Mouse (Mus musculus) liver, postnatal 0 days (tissue): ENCODE measurements around the gene Marcks. TPM values are rescaled to one million over a fixed set of nuclear protein-coding genes. Genes with fewer than 3 reads are reported as not detected.

Source experiments
- ATAC-seq: fragments of 200-750 bp; cut with Nextera tagmentation; 2 replicates; pipeline ENCODE4 v1.8.0; 2017; ENCODE audit warnings: mild to moderate bottlenecking, moderate library complexity
- DNase-seq: peaks from one replicate; pipeline ENCODE4 v3.0.0-alpha.2; 2016
- H3K27ac ChIP-seq: fragments of 300-500 bp; sonication (generic); 2 replicates; pipeline ENCODE4 v1.5.1; 2014; ENCODE audit warnings: antibody characterized with exemption, moderate library complexity, mild to moderate bottlenecking, low read depth
- H3K27me3 ChIP-seq: fragments of 300-500 bp; sonication (generic); 2 replicates; pipeline ENCODE4 v1.6.1; 2014; ENCODE audit warnings: low read length, control low read depth, mixed read lengths; ENCODE audit not compliant: insufficient read depth
- H3K36me3 ChIP-seq: fragments of 300-500 bp; sonication (generic); replicated peaks from 2 replicates; pipeline ENCODE4 v1.6.1; 2014; ENCODE audit warnings: mild to moderate bottlenecking, control low read depth, low read length, moderate library complexity, mixed read lengths; ENCODE audit not compliant: insufficient read depth
- H3K4me1 ChIP-seq: fragments of 300-500 bp; sonication (generic); 2 replicates; pipeline ENCODE4 v1.6.1; 2014; ENCODE audit warnings: antibody characterized with exemption, mild to moderate bottlenecking, control low read depth; ENCODE audit not compliant: insufficient read depth
- H3K4me2 ChIP-seq: fragments of 300-500 bp; sonication (generic); 2 replicates; pipeline ENCODE4 v1.6.1; 2014; ENCODE audit warnings: low read depth, mild to moderate bottlenecking, low read length, moderate library complexity, mixed read lengths
- H3K4me3 ChIP-seq: fragments of 300-500 bp; sonication (generic); 2 replicates; pipeline ENCODE4 v1.5.1; 2014; ENCODE audit warnings: low read depth, low read length
- H3K9ac ChIP-seq: fragments of 300-500 bp; sonication (generic); replicated peaks from 2 replicates; pipeline ENCODE4 v1.6.1; 2014; ENCODE audit warnings: mild to moderate bottlenecking, moderate library complexity
- H3K9me3 ChIP-seq: fragments of 300-500 bp; sonication (generic); 2 replicates; pipeline ENCODE4 v1.6.1; 2016; ENCODE audit warnings: mild to moderate bottlenecking, control low read depth, low read length, mixed read lengths
- CTCF ChIP-seq: sonication (generic); IDR thresholded peaks from 2 replicates; pipeline ENCODE4 v1.5.1; 2016; ENCODE audit warnings: antibody characterized with exemption, low read depth
- EP300 ChIP-seq: IDR thresholded peaks from 2 replicates; pipeline ENCODE4 v1.6.1; 2016; ENCODE audit warnings: antibody characterized with exemption, low read depth, mild to moderate bottlenecking
- WGBS: fragments of 180-500 bp; shearing (Covaris S2); extraction: QIAGEN DNeasy Blood & Tissue Kit; methylation state at CpG from one replicate; pipeline ENCODE4 v1.1.7; 2014; ENCODE audit not compliant: insufficient replicate concordance; 5-methylcytosine and 5-hydroxymethylcytosine counted together
- polyA plus RNA-seq: library from polyadenylated mRNA; unstranded; fragments of >200 nt; fragmentation: Nextera tagmentation; extraction: Ambion mirVana; gene quantifications from 2 replicates; pipeline ENCODE4 v1.2.1, GENCODE M21; 2015

Marcks gene
- polyA plus RNA-seq, 1 experiment from 2014 or later: 25.3 TPM

- no peak for ATAC-seq
- Histone ChIP-seq H3K9me3 (no peaks in the 10 kb centered on the region), H3K36me3 (no peaks in the 10 kb centered on the region), H3K4me1 (no peaks in the 10 kb centered on the region), H3K27ac (no peak overlapping the region), H3K9ac (no peak overlapping the region), H3K27me3 (no peaks in the 10 kb centered on the region), H3K4me2 (no peak overlapping the region), H3K4me3 (no peak overlapping the region)
- TF ChIP-seq EP300 (no peak), CTCF (no peak)
- WGBS: 76% methylated on average over 8 of the region's 8 CpGs
- no peak for DNase-seq
Measured at GRCm38 (mm10) chr10:37106303-37106702, 32.4 kb downstream of the Marcks start.

GRCm38 (mm10) chr10:37102227-37103080, 36.3 kb downstream of the Marcks start:
- no peak for TF ChIP-seq EP300
- TF ChIP-seq CTCF: no peak
- no peaks in the 10 kb centered on the region for H3K4me1 ChIP-seq
- no peaks in the 10 kb centered on the region for H3K9me3 ChIP-seq
- no peaks in the 10 kb centered on the region for H3K36me3 ChIP-seq
- no peak for ATAC-seq
- no peaks in the 10 kb centered on the region for H3K27me3 ChIP-seq
- DNase-seq: no peak
- H3K4me3 ChIP-seq: no peak overlapping the region
- no peak overlapping the region for H3K27ac ChIP-seq
- no peak overlapping the region for H3K4me2 ChIP-seq
- 71% methylated on average over 4 of the region's 4 CpGs for WGBS
- H3K9ac ChIP-seq: no peak overlapping the region

- Histone ChIP-seq H3K27ac (no peak overlapping the region), H3K4me1 (no peaks in the 10 kb centered on the region), H3K4me3 (no peak overlapping the region), H3K36me3 (no peaks in the 10 kb centered on the region), H3K4me2 (no peak overlapping the region), H3K9ac (no peak overlapping the region), H3K9me3 (no peaks in the 10 kb centered on the region), H3K27me3 (no peaks in the 10 kb centered on the region)
- no peak for DNase-seq
- TF ChIP-seq CTCF (no peak), EP300 (no peak)
- no peak for ATAC-seq
- WGBS: 64% methylated on average over 2 of the region's 2 CpGs
Measured at GRCm38 (mm10) chr10:37101733-37102132, 37.0 kb downstream of the Marcks start.

GRCm38 (mm10) chr10:37096529-37096928, 42.2 kb downstream of the Marcks start:
- no peaks in the 10 kb centered on the region for H3K27me3 ChIP-seq
- H3K4me1 ChIP-seq: no peaks in the 10 kb centered on the region
- WGBS: 62% methylated on average over 3 of the region's 3 CpGs
- no peak overlapping the region for H3K4me2 ChIP-seq
- no peaks in the 10 kb centered on the region for H3K9me3 ChIP-seq
- no peak overlapping the region for H3K9ac ChIP-seq
- TF ChIP-seq EP300 (no peak), CTCF (no peak)
- no peak overlapping the region for H3K27ac ChIP-seq
- no peak for ATAC-seq
- no peak overlapping the region for H3K4me3 ChIP-seq
- no peaks in the 10 kb centered on the region for H3K36me3 ChIP-seq
- DNase-seq: no peak

GRCm38 (mm10) chr10:37095803-37096202, 42.9 kb downstream of the Marcks start:
- WGBS: 65% methylated on average over 6 of the region's 6 CpGs
- Histone ChIP-seq H3K36me3 (no peaks in the 10 kb centered on the region), H3K27me3 (no peaks in the 10 kb centered on the region), H3K4me1 (no peaks in the 10 kb centered on the region), H3K27ac (no peak overlapping the region), H3K9ac (no peak overlapping the region), H3K4me3 (no peak overlapping the region), H3K9me3 (no peaks in the 10 kb centered on the region), H3K4me2 (no peak overlapping the region)
- DNase-seq (no peak), ATAC-seq (peak; percentile 29; the same call in 1 of the 2 replicates)
- TF ChIP-seq EP300 (peak; percentile 74), CTCF (no peak)

GRCm38 (mm10) chr10:37093306-37093705, 45.4 kb downstream of the Marcks start:
- TF ChIP-seq EP300 (no peak), CTCF (no peak)
- Histone ChIP-seq H3K36me3 (no peaks in the 10 kb centered on the region), H3K9me3 (no peaks in the 10 kb centered on the region; the same call in 1 of the 2 replicates), H3K4me1 (no peaks in the 10 kb centered on the region), H3K4me2 (no peak overlapping the region), H3K27me3 (no peaks in the 10 kb centered on the region), H3K9ac (no peak overlapping the region), H3K27ac (no peak overlapping the region), H3K4me3 (no peak overlapping the region)
- DNase-seq (no peak), ATAC-seq (no peak)
